Mouse (Mus musculus) thymus, adult 18-20 months (tissue): Measurements from ENCODE around the gene Cyp2t4.

ENCODE experiments used
- DNase-seq, 2 experiments: peaks; one replicate each; pipeline ENCODE4 v3.0.0; 2022; ENCODE audit warnings: mixed read lengths in 2 of 2

Cyp2t4 gene

GRCm38 (mm10) chr7:27153205-27153764 lies at the start of gene Cyp2t4:
Gene Cyp2t4 (plus strand): TSS chr7:27153714.
- DNase-seq, result no peak

- DNase-seq, result no peak
Observed at GRCm38 (mm10) chr7:27104882-27105281, 48.6 kb upstream of the Cyp2t4 start.

DNA sequence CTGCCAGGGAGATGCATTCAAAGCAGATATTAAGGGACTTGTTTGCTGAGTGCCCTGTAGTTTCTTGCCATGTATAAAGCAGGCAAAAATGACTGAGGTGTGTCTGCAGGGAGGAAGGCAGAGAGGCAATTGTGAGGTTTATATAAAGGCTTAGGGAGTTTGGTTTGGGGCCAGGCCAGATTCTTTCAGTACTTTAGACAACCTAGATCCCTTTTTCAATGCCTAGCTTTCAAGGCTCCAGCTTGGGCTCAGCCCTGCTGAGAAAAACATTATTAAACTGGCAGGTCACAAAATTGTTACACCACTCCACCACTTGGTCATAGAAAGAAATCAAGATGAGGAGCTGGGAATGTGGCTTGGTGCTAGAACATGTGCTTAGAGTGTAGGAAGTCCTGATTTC lies 43.2 kb upstream of the Cyp2t4 start:
- no peak for DNase-seq

DNA sequence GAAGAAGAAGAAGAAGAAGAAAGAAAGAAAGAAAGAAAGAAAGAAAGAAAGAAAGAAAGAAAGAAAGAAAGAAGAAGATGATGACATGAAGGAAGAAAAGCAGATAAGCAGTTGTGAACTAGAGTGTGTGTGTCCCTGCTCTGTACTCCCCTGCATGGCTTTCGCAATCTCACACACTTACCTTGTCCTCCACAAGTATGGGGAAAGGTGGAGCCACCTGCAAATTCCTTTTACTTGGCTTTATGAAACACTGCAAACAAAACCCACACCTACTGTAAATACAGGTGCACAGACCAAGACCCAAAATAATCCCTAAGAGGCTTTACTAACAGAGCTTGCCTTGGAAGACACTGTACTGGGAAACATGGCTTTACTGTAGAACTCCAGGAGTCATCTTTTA lies 42.5 kb upstream of the Cyp2t4 start:
- DNase-seq, result no peak

DNA sequence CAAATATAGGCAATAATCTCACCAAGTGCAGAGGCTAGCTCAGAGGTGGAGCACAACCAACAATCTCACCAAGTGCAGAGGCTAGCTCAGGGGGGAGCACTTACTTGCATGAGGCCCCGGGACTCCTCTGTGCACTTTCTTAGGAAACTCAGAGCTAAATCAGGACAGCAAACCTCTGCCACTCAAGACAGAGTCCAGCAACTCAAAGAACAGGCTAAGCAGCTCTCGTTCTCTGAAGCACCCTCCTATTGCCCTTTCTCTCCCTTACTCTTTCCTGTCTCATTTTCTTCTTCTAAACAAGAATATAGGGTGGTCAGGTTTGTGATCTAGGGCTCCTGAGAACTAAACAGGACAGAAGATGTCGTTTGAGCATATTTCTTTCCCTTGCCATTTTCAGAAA lies 41.5 kb upstream of the Cyp2t4 start:
- DNase-seq, result no peak

DNA sequence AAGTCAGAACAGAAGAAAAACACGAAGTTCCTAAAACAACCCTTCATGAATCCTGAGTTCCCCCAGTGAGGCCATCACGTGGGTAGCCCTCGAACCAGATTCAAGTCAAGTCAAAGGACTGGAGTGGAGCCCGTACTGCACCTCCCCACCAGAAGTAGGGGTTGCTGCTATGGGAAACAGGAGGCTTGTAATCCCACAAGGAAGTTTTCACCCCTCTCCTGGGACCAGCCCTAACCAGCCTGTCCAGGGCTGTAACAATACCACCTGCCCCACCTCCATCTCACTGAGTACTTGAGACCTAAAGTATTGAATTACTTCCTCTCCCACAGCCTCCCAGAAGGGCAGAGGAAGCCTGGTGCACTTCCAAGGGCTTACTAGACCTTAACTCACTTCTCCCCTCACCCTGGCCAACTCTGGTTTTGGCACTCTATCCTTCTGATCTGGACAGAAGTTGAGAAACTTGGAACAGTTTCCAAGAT lies 35.4 kb upstream of the Cyp2t4 start:
- peak in 1 of 2 experiments; percentile 12 for DNase-seq

DNA sequence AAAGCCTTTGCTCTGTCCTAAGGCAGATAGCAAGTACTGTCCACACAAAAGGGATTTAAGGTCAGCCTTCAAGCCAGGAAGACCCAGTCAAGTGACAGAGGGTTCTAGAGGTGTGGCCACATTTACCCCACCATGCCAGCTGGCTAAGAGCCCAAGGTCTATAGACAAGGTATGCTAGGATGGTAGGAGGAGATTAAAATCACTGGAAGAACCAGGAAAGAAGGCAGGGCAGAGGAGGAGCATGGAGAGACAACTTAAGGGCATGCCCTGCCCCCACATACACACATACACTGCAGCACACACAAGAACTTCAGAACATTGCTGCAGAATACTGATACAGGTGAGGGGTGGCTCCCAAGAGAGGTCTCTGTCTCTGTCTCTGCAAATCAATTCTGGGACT lies 33.8 kb upstream of the Cyp2t4 start, which contains the start of gene Cyp2f2:
Gene Cyp2f2 (plus strand): TSS at position 234 of the 400 bp plus-strand sequence.
- no peak for DNase-seq

GRCm38 (mm10) chr7:27124305-27124832 lies 29.1 kb upstream of the Cyp2t4 start:
- DNase-seq, result no peak

GRCm38 (mm10) chr7:27124969-27125368 lies 28.5 kb upstream of the Cyp2t4 start:
- no peak for DNase-seq

GRCm38 (mm10) chr7:27128162-27128561 lies 25.4 kb upstream of the Cyp2t4 start:
- no peak for DNase-seq

DNA sequence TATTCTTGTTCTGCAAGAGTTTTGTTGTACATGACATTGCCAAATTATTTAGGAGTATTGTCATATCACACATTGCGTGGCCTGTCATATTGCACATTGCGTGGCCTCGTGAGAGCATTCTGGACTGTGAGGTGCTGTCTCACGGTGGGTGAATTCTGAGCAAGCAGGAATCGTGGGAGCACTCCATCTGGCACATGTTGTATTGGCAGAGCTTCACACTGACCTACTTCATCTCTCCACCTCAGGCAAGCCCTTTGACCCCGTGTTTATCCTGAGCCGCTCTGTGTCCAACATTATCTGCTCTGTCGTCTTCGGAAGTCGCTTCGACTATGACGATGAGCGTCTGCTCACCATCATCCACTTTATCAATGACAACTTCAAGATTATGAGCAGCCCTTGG lies 24.6 kb upstream of the Cyp2t4 start:
- DNase-seq, result no peak

- no peak for DNase-seq
Observed at GRCm38 (mm10) chr7:27129811-27130210, 23.7 kb upstream of the Cyp2t4 start.

- DNase-seq, result no peak
Observed at GRCm38 (mm10) chr7:27130521-27131370, 22.8 kb upstream of the Cyp2t4 start.

GRCm38 (mm10) chr7:27131387-27131786 lies 22.1 kb upstream of the Cyp2t4 start:
- DNase-seq, result no peak

GRCm38 (mm10) chr7:27132588-27132987 lies 20.9 kb upstream of the Cyp2t4 start:
- no peak for DNase-seq

- no peak for DNase-seq
Observed at GRCm38 (mm10) chr7:27133156-27133555, 20.4 kb upstream of the Cyp2t4 start.

GRCm38 (mm10) chr7:27133757-27134156 lies 19.8 kb upstream of the Cyp2t4 start:
- no peak for DNase-seq

GRCm38 (mm10) chr7:27136410-27136996 lies 17.0 kb upstream of the Cyp2t4 start:
- DNase-seq, result no peak

DNA sequence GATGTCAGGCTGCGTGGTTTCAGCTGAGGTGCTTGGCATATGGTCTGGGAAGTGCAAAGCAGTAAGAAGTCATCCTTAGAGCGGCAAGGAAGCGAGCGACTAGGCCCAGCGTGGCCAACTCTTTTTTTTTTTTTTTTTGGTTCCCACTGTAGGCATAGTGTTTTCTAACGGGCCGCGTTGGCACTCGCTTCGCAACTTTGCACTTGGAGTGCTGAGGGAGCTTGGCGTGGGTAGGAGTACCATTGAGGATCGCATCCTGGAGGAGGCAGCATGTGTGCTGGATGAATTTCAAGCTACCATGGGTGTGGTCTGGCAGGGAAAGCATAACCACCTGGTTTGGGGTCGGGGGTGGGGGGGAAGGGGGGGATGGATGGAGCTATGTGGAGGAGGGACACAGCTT lies 2.5 kb downstream of the Cyp2t4 start:
- no peak for DNase-seq

DNA sequence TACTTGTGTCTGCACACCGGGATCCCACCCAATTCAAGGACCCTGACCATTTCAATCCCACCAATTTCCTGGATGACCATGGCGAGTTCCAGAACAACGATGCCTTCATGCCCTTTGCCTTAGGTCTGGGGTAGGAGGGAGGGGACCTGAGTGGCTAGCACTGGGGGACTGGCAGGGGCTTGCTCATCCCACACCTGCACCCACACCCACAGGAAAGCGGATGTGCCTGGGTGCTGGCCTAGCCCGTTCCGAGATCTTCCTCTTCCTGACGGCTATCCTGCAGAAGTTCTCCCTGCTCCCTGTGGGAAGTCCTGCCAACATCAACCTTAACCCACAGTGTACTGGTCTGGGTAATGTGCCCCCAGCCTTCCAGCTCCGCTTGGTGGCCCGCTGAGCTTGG lies 4.7 kb downstream of the Cyp2t4 start:
- DNase-seq, result no peak

DNA sequence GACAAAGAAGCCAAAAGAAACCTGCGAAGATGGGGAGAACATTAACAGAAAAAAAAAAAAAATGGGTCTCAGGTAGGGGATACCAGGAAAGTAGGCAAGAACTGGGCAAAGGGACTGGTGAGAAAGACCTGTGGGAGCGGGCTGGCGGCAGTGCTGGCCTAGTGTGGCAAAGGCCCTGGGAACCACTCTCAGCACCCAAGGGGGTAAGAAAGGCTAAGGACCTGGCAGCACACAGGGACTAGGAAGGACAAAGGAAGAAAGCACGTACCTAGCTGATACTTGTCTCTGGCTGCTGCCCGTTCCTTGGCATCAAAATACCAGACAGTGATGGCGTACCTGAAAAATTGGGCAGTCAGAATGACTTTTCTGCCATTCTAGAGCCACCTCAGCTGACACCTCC lies 5.7 kb downstream of the Cyp2t4 start:
- no peak for DNase-seq

DNA sequence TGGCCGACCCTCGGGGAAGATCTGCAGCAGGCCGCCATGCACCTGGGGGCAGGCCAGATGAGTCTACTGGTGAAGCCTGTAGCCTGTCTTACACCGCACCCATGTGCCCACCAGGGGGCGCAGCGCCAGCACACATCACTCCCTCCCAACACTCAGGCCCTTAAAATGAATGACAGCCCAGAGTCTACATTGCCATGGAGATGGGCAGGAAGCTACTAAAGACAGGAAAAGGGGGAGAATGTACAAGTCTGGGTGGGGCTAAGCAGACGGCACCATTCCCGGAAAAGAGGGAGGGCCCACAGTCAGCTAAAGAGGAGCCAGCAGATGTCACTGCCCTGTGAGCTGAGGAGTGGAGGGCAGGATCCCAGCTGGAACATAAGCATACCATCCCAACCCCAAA lies 6.4 kb downstream of the Cyp2t4 start:
- peak; percentile 82 to 88 for DNase-seq

DNA sequence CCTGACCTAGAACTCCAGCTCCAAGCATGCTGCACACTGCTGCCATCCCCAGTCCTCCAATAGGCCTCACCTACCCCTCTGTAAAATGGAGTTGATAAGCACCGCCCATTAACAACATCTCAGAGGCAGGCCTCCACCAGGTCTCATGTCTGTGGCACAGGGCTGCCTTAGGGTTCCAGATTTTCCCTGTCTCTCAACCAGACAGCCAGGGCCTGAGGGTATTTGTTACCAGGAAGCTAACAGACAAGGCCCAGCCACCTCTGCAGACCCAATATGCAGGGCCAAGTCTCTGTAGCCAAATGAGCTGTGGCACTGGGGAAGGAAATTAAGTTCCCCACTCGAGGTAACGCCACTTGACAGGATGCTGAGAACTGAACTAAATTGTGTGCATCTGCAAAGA lies 7.4 kb downstream of the Cyp2t4 start:
- DNase-seq, result no peak

- DNase-seq, result no peak
Observed at GRCm38 (mm10) chr7:27161744-27162143, 8.2 kb downstream of the Cyp2t4 start.
